Mouse (Mus musculus) kidney, postnatal 25 days (tissue): Measurements from ENCODE around the gene Cntn6.

Source experiments
- DNase-seq, 2 experiments: peaks; one replicate each; pipeline ENCODE4 v3.0.0; 2021; ENCODE audit warnings: mixed read lengths in 2 of 2

Cntn6 gene

GRCm38 (mm10) chr6:104492490-104493431 lies at the start of gene Cntn6:
Gene Cntn6, plus strand, starts transcription at chr6:104492790.
- DNase-seq: no peak

GRCm38 (mm10) chr6:104443731-104444130 lies 48.9 kb upstream of the Cntn6 start:
- DNase-seq: no peak

GRCm38 (mm10) chr6:104470706-104471105 lies 21.9 kb upstream of the Cntn6 start:
- no peak for DNase-seq

GRCm38 (mm10) chr6:104479242-104479641 lies 13.3 kb upstream of the Cntn6 start:
- no peak for DNase-seq

GRCm38 (mm10) chr6:104493459-104493858 lies 869 bp downstream of the Cntn6 start:
- no peak for DNase-seq

GRCm38 (mm10) chr6:104495801-104496200 lies 3.2 kb downstream of the Cntn6 start:
- no peak for DNase-seq

GRCm38 (mm10) chr6:104563993-104564392 lies 71.4 kb downstream of the Cntn6 start:
- no peak for DNase-seq

GRCm38 (mm10) chr6:104569564-104569963 lies 77.0 kb downstream of the Cntn6 start:
- DNase-seq: no peak

GRCm38 (mm10) chr6:104588028-104588427 lies 95.4 kb downstream of the Cntn6 start:
- DNase-seq: no peak

- DNase-seq: no peak
These were observed 108.3 kb downstream of the Cntn6 start for GRCm38 (mm10) chr6:104600838-104601397.

GRCm38 (mm10) chr6:104602894-104603293 lies 110.3 kb downstream of the Cntn6 start:
- no peak for DNase-seq

GRCm38 (mm10) chr6:104603371-104603770 lies 110.8 kb downstream of the Cntn6 start:
- no peak for DNase-seq

GRCm38 (mm10) chr6:104605214-104605613 lies 112.6 kb downstream of the Cntn6 start:
- no peak for DNase-seq

- no peak for DNase-seq
These were observed 160.9 kb downstream of the Cntn6 start for GRCm38 (mm10) chr6:104653518-104653917.

GRCm38 (mm10) chr6:104668701-104669100 lies 176.1 kb downstream of the Cntn6 start:
- DNase-seq: no peak

GRCm38 (mm10) chr6:104674249-104674648 lies 181.7 kb downstream of the Cntn6 start:
- DNase-seq: no peak

GRCm38 (mm10) chr6:104679809-104680495 lies 187.4 kb downstream of the Cntn6 start:
- no peak for DNase-seq

- no peak for DNase-seq
These were observed 195.4 kb downstream of the Cntn6 start for GRCm38 (mm10) chr6:104687980-104688379.

GRCm38 (mm10) chr6:104688439-104689125 lies 196.0 kb downstream of the Cntn6 start:
- no peak for DNase-seq

GRCm38 (mm10) chr6:104728571-104728970 lies 236.0 kb downstream of the Cntn6 start:
- no peak for DNase-seq

- DNase-seq: no peak
These were observed 241.7 kb downstream of the Cntn6 start for GRCm38 (mm10) chr6:104734256-104734655.

- no peak for DNase-seq
These were observed 246.4 kb downstream of the Cntn6 start for GRCm38 (mm10) chr6:104738999-104739398.

- DNase-seq: no peak
These were observed 265.5 kb downstream of the Cntn6 start for GRCm38 (mm10) chr6:104758125-104758524.
